Mouse (Mus musculus): ENCODE results near the gene Pym1.

The Pym1 gene

GRCm38 (mm10) chr10:128804271-128805091, 56.8 kb downstream of the Pym1 start, which contains the start of gene Tmem198b:
Tmem198b (minus strand) TSS chr10:128804370.
- in situ Hi-C loops (cut with MboI, MseI): no loop called here

DNA sequence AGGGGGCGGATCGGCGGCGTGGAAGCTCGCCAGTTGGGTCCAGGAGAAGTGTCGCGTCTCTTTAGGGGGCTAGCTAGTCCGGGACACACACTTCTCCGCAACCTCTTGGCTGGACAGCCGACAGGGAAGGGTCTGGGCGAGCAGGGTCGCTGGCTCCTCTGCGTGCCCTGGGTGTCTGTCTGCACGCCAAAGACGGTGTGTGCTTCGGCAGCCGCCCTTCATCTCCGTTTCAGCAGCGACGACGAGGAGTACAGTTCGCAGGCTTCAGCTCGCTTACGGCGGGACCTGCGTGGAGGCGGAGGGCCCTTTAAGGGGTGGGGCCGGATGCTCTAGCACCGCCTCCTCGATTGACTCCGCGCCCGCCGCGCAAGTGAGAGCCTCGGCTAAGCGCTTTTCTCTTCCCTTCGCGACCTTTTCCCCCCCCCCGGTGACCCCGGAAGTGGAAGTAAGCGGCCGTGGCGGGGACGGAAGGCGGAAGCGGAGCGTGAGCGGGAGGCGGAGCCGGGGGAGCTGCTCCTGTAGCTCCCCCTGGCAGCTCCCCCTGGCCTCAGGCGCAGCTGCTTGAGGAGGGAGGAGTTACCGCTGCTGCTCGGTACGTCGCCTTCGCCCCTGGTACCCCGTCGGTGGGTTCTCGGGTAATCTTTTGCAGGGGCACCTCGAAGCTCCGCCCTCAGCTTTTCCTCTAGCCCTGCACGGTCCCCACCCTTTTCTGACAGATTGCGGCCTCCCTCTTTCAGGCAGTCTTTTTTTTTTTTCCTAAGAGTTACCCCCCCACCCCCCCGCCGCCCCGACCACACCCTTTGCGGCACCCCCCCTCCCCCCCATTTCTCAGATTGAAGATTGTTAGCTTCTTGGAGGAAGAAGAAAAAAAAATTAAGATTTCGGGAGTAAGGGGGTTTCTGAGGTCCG, 57.7 kb downstream of the Pym1 start:
- in situ Hi-C loops (cut with MboI, MseI): no loop called here

DNA sequence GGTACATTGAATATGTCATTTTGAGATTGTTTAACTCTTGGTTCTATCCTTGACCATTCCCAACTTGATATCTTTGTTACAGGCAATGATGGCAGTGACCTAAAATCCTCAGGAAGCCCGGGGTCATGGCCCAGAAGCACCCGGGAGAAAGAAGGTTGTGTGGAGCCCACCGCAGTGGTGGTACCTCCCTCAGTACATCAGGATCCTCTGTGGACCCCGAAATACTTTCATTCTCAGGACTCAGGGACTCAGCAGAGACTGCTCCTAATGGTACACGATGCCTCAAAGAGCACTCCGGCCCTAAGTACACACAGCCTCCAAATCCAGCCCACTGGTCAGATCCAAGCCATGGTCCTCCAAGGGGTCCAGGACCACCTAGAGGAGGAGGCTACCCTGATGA, 58.4 kb downstream of the Pym1 start:
- in situ Hi-C loops (cut with MboI, MseI): no loop called here

DNA sequence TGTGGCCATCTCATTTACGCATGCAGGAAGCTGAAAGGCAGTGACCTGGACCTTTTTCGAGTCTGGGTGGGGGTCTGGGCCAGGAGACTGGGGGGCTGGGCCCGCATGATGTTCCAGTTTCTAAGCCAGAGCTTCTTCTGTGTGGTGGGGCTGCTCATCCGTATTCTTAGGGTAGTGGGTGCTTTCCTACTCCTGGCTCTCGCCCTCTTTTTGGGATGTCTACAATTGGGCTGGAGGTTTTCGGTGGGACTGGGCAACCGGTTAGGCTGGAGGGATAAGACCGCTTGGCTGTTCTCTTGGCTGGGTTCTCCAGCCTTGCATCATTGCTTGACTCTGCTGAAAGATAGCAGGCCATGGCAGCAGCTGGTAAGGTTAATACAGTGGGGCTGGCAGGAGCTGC, 59.3 kb downstream of the Pym1 start:
- in situ Hi-C loops (cut with MboI, MseI): no loop called here
